Mouse (Mus musculus): ENCODE results near the gene Pot1b. TPM values are rescaled to one million over a fixed set of nuclear protein-coding genes. Genes with fewer than 3 reads are reported as not detected.
A peak's percentile ranks its signal among the peaks of the same experiment; 100 is the strongest.

Gene Pot1b
- 71.8 and 78.7 TPM in 2 replicates for polyA plus RNA-seq (2012; ENCODE audit: insufficient read depth, insufficient read length, missing spikeins)

DNA sequence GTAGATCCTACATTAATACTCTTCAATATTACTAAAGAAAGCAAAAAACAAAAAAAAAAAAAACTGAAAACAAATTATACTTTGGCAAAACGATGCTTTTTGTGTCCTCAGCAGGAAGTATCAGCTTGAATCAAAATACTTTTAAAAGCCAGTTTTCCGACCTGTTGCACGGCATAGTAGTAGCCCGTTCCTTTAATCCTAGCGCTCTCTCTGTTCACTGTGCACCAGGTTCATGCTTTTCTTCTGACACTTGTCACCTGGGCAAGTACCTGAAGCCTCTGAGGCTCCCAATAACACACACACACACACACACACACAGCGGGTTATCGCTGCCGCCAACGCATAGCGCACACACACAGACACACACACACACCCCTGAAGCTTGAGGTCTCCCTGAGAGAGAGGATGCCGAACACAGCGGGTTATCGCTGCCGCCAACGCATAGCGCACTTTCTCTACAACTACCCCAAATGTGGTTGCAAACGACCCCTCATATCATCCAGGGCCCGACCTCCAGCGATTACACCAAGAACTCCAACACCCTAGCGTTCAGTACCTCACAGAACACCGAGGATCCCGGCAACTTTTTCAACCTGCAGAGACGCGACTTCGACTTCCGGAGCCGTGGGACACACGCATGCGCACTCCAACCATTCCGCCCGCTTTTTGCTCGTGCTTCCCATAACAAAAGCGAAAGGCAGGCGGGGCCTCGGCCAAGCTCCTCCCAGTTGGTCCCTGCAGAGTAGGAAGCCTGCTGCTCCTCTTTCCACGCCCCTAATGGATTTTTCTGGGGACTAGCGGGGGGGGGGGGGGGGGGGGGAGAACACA lies at the start of gene Pot1b:
Pot1b (minus strand) TSS at position 645 of the 828 bp plus-strand sequence.
- TF ChIP-seq POLR2A (IDR thresholded peaks at IDR 0.05; ENCODE audit: borderline replicate concordance, low read depth, low read length) = no peak
- no peak for TF ChIP-seq CTCF (IDR thresholded peaks at IDR 0.05; ENCODE audit: low read depth, low read length)
- Histone ChIP-seq H3K4me1 (ENCODE audit: control insufficient read depth, insufficient read depth, low read length) (0 out of 2 replicates have a peak, but pooled peaks cover 2% of the 10 kb centered on the region), H3K27ac (ENCODE audit: insufficient read depth, low read depth, low read length) (peak within 1 kb of the TSS; percentile 23; the same call in 1 of the 2 replicates), H3K4me3 (ENCODE audit: insufficient read depth, low read length) (peak within 1 kb of the TSS; percentile 65)

DNA sequence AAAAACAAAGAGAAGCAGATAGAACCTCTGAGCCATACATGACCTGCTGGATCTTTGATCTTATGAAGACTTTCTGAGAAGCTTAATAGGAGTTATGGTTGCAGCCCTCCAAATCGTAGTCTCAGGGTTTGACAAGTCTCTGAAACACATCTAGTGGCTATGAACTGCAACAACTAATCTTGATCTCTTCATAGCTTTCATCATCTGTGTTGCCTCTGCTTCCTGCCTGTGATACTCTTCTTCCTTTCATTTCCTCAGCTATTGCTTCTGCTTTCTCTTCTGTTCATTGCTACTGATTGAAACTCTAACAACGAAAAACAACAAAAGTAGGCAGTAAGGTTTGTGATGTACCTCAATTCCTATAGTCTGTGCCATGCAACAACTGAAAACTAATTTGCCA lies 38.7 kb upstream of the Pot1b start:
- no peak overlapping the region for H3K4me3 ChIP-seq (ENCODE audit: insufficient read depth, low read length)
- peaks cover 6% of the 10 kb centered on the region for H3K4me1 ChIP-seq (ENCODE audit: control insufficient read depth, insufficient read depth, low read length)
- H3K27ac ChIP-seq (ENCODE audit: insufficient read depth, low read depth, low read length) = no peak overlapping the region
- TF ChIP-seq POLR2A (IDR thresholded peaks at IDR 0.05; ENCODE audit: borderline replicate concordance, low read depth, low read length) = no peak
- no peak for TF ChIP-seq CTCF (IDR thresholded peaks at IDR 0.05; ENCODE audit: low read depth, low read length)

DNA sequence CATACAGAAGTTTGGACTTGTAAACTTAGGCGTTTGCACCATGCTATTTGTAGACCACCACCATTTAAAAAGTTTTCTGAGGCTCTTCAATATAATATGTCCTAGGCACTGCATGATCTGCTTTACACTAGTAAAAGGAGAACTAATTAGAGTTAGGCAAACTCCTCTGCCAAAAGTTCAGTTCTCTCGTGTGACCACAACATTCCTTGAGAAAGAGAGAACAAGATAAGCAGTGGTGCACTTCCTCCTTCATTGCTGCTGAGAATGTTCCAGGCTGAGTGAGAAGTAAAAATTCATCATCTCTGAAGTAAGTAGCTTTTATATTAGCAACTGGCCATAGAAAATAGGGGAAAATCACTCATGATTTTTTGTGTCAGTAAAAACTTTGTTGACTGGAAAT lies 37.4 kb upstream of the Pot1b start, which contains the start of gene Adgre4:
Adgre4 (plus strand) TSS at position 199 of the 400 bp plus-strand sequence.
- no peak for TF ChIP-seq CTCF (IDR thresholded peaks at IDR 0.05; ENCODE audit: low read depth, low read length)
- TF ChIP-seq POLR2A (IDR thresholded peaks at IDR 0.05; ENCODE audit: borderline replicate concordance, low read depth, low read length) = no peak
- Histone ChIP-seq H3K27ac (ENCODE audit: insufficient read depth, low read depth, low read length) (no peak within 1 kb of the TSS), H3K4me3 (ENCODE audit: insufficient read depth, low read length) (no peak within 1 kb of the TSS), H3K4me1 (ENCODE audit: control insufficient read depth, insufficient read depth, low read length) (peaks cover 6% of the 10 kb centered on the region)

DNA sequence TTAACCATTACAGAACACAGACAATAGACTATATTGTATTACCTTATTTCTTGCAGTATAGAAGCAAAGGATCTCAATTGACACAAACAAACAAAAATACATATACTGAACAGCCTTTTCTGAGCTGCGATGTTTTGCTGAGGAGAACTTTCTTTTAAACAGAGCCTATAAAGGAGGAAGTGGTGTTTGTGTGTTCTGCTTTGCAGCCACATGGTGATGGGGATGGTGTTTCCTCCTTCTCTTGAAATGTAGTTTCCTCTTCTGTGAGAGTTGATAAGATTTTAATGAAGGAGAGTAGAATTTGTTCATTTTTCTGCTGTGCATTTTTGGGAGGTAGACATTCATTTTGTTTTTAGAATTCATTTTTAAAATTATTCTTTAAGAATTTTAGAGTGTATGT lies 24.2 kb upstream of the Pot1b start:
- TF ChIP-seq POLR2A (IDR thresholded peaks at IDR 0.05; ENCODE audit: borderline replicate concordance, low read depth, low read length) (no peak), CTCF (IDR thresholded peaks at IDR 0.05; ENCODE audit: low read depth, low read length) (no peak)
- Histone ChIP-seq H3K4me3 (ENCODE audit: insufficient read depth, low read length) (no peak overlapping the region), H3K4me1 (ENCODE audit: control insufficient read depth, insufficient read depth, low read length) (peaks cover 8% of the 10 kb centered on the region), H3K27ac (ENCODE audit: insufficient read depth, low read depth, low read length) (peak overlapping the region; percentile 73)

DNA sequence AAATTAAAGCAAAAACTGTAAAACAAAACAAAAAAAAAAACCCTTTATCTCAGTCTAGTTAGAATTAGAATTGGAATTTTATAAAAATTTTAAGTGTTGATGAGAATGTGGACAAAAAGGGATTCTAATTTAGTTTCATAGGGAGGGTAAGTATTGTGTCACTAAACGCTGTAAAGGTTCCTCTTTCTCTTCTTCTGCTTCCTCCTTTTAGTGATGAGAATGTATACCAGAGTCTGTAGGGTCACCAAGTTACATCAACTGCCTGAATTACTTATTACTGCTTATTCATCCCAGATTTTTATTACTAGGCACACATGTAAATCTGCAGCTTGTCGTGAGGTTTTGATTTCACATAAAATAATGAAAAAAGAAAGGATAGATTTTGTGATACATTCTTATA lies 13.8 kb upstream of the Pot1b start:
- Histone ChIP-seq H3K27ac (ENCODE audit: insufficient read depth, low read depth, low read length) (no peak overlapping the region), H3K4me3 (ENCODE audit: insufficient read depth, low read length) (no peak overlapping the region), H3K4me1 (ENCODE audit: control insufficient read depth, insufficient read depth, low read length) (peaks cover 3% of the 10 kb centered on the region)
- TF ChIP-seq POLR2A (IDR thresholded peaks at IDR 0.05; ENCODE audit: borderline replicate concordance, low read depth, low read length) (no peak), CTCF (IDR thresholded peaks at IDR 0.05; ENCODE audit: low read depth, low read length) (no peak)

DNA sequence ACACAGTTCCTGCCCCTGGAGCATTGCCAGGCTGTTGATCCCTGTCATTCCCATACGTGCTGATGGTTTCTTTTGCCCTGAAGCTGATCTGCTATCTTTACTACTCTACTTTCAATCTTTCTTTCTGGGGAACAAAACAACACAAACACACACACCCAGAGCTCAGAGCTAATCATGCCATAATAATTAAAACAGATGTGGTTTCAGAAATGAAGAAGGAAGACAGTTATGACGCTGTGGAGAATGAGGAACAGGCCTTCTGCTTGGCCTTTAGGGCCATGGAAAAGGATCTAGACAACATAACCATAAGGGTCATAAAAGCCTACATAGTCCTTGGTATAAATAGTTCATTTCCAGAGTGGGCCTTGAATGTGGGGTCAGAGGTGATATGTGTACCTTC lies 9.8 kb upstream of the Pot1b start:
- TF ChIP-seq POLR2A (IDR thresholded peaks at IDR 0.05; ENCODE audit: borderline replicate concordance, low read depth, low read length) = no peak
- TF ChIP-seq CTCF (IDR thresholded peaks at IDR 0.05; ENCODE audit: low read depth, low read length) = no peak
- peak overlapping the region; percentile 78 for H3K27ac ChIP-seq (ENCODE audit: insufficient read depth, low read depth, low read length)
- H3K4me3 ChIP-seq (ENCODE audit: insufficient read depth, low read length) = no peak overlapping the region
- H3K4me1 ChIP-seq (ENCODE audit: control insufficient read depth, insufficient read depth, low read length) = peaks cover 8% of the 10 kb centered on the region

DNA sequence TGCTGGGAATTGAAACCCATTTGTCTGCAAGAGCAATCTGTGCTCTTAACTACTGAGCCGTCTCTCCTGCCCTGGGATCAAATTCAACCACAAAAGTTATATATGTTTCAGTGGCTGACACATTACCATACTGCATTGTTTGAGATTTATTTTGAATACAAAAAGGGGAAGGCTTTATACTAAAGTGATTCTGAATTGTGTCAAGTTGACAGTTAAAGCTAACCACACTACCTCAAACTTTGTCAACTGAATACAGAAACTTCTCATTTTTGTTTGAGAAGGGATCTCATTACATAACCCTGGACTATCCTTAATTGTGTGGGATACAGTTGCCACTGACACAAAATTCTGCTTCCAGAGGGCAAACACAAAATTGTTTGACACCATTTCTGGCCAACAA lies 8.8 kb upstream of the Pot1b start:
- H3K27ac ChIP-seq (ENCODE audit: insufficient read depth, low read depth, low read length) = peak overlapping the region; percentile 78
- TF ChIP-seq POLR2A (IDR thresholded peaks at IDR 0.05; ENCODE audit: borderline replicate concordance, low read depth, low read length) (no peak), CTCF (IDR thresholded peaks at IDR 0.05; ENCODE audit: low read depth, low read length) (no peak)

DNA sequence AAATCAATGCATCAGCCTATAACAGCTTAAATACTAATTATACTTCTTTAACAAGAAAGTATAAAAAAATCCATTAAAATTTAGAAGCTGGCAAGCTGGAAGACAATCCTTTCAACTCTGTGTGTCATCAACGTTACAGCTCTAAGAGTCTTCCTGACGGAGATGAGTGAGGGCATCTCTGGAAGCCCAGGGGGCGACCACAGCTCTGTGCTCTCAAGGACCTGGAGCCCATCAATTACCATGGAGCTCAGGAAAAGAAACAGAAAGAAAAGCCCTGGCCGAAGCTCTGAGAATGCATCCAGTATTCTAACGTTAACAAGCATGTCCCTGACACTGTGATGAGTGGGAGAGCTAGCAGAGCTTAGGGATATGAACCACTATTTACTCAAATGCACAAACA lies 9.6 kb downstream of the Pot1b start:
- H3K27ac ChIP-seq (ENCODE audit: insufficient read depth, low read depth, low read length) = no peak overlapping the region
- H3K4me1 ChIP-seq (ENCODE audit: control insufficient read depth, insufficient read depth, low read length) = no peaks in the 10 kb centered on the region
- no peak overlapping the region for H3K4me3 ChIP-seq (ENCODE audit: insufficient read depth, low read length)
- TF ChIP-seq POLR2A (IDR thresholded peaks at IDR 0.05; ENCODE audit: borderline replicate concordance, low read depth, low read length) (no peak), CTCF (IDR thresholded peaks at IDR 0.05; ENCODE audit: low read depth, low read length) (no peak)

More for the DNA sequence above, 8.8 kb upstream of the Pot1b start:
- H3K4me3 ChIP-seq (ENCODE audit: insufficient read depth, low read length) = no peak overlapping the region
- peaks cover 8% of the 10 kb centered on the region for H3K4me1 ChIP-seq (ENCODE audit: control insufficient read depth, insufficient read depth, low read length)

DNA sequence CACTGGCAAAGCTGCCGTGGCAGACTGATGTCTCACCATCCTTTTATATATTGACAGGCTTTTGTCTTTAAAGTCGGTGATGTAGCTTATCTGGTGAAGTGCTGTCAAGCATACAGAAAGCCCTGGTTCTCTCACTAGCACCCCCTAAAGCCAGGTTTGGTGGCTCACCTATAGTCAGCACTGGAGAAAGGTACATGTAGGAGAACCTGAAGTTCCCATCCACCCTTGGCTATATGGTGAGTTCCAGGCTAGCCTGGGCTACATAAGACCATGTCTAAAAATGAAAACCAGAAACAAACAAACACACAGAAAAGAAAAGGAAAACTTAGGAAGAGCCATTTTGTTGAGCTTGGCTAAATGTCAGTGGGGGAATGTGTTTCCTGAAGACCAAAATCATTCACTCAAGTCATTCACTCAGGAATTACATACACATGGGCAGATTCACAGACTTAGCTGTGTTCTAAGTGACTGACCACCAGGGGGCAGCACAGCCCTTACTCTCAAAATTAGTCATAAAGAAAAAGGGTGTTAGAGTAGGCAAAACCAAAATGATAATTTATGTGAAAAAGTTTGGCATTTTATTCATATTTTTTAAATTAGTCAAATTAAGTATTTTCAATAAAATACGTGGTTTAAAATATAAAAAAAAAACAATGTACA lies 10.1 kb downstream of the Pot1b start:
- no peaks in the 10 kb centered on the region for H3K4me1 ChIP-seq (ENCODE audit: control insufficient read depth, insufficient read depth, low read length)
- no peak for TF ChIP-seq POLR2A (IDR thresholded peaks at IDR 0.05; ENCODE audit: borderline replicate concordance, low read depth, low read length)
- H3K27ac ChIP-seq (ENCODE audit: insufficient read depth, low read depth, low read length) = no peak overlapping the region
- H3K4me3 ChIP-seq (ENCODE audit: insufficient read depth, low read length) = no peak overlapping the region

DNA sequence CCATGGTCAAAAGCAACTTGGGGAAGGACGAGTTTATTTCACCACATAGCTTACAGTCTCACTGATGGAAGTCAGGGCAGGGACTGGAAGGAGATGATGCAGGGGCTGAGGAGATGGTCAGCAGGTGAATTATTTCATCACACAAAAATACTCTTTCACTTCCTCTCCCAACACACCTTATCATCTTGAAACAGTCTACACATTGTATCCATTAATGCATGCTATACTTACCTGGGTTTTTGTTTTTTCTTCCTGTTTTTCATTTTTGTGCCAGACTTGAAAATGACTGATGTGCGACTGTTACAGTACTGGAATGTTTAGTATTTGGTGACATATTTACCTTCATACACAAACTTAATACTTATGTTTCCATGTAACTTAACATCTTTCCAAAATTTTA lies 13.0 kb downstream of the Pot1b start:
- Histone ChIP-seq H3K4me1 (ENCODE audit: control insufficient read depth, insufficient read depth, low read length) (no peaks in the 10 kb centered on the region), H3K27ac (ENCODE audit: insufficient read depth, low read depth, low read length) (no peak overlapping the region), H3K4me3 (ENCODE audit: insufficient read depth, low read length) (no peak overlapping the region)
- TF ChIP-seq POLR2A (IDR thresholded peaks at IDR 0.05; ENCODE audit: borderline replicate concordance, low read depth, low read length) = no peak
- TF ChIP-seq CTCF (IDR thresholded peaks at IDR 0.05; ENCODE audit: low read depth, low read length) = no peak
